Mouse (Mus musculus): ENCODE data around the gene Ift81.

GRCm38 (mm10) chr5:122654268-122654573, 39.9 kb upstream of the Ift81 start:
- TF ChIP-seq CTCF (IDR thresholded peaks at IDR 0.05; ENCODE audit: low read depth, low read length) (no peak), POLR2A (IDR thresholded peaks at IDR 0.05; ENCODE audit: borderline replicate concordance, low read depth, low read length) (no peak)
